Mouse (Mus musculus): Measurements from ENCODE around the gene Jdp2.

Gene Jdp2

GRCm38 (mm10) chr12:85686466-85687216 is 87.8 kb downstream of the Jdp2 start, which contains the start of gene Batf:
Gene Batf (plus strand): TSS chr12:85686669.
- DNase-seq (ENCODE audit: low read depth, low spot score): no peak

DNA sequence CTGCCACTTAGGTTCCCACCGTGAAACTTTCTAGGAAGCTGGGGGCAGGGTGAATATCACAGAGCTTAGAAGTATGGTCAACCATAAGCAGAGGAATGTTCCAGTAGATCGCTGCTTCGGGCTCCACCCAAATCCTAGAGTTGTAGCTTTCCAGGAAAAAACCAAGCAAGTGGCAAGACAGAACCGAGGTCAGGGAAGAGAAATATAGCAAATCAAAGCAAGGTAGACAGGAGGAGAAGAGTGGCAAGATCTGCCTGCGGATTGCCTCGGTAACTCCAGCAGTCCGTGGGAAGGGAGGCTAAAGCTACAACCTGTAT is 88.3 kb downstream of the Jdp2 start:
- no peak for DNase-seq (ENCODE audit: low read depth, low spot score)

GRCm38 (mm10) chr12:85687846-85688245 is 89.0 kb downstream of the Jdp2 start:
- DNase-seq (ENCODE audit: low read depth, low spot score): no peak
